Mouse (Mus musculus) layer of hippocampus, postnatal 10 days (tissue): ENCODE results near the gene Cd55. TPM values are rescaled to one million over a fixed set of nuclear protein-coding genes. Genes with fewer than 3 reads are reported as not detected.
"Not testable (repeated sequence)": the region's sequence is repeated elsewhere in the genome, so short reads cannot be mapped to it uniquely, and the experiment has no call there.

ENCODE experiments used
- DNase-seq, 2 experiments: peaks; one replicate each; pipeline ENCODE4 v3.0.0; 2021; ENCODE audit warnings: low spot score in 2 of 2
- long read RNA-seq: library from polyadenylated mRNA; stranded (forward); transcript quantifications from one replicate; pipeline ENCODE4 v2.0.0, GENCODE M21; 2023
- total RNA-seq, 2 experiments: library from RNA; stranded (reverse); gene quantifications; 2 replicates each; pipeline ENCODE4 v1.2.3; 2021

Gene Cd55
- 1 to 10 TPM; 8.6 to 9.7 TPM for total RNA-seq
- long read RNA-seq, partial matches to known transcripts, result 0 of 5 reads
- long read RNA-seq, other reads (novel, unspliced or antisense), result 3 of 5 reads

DNA sequence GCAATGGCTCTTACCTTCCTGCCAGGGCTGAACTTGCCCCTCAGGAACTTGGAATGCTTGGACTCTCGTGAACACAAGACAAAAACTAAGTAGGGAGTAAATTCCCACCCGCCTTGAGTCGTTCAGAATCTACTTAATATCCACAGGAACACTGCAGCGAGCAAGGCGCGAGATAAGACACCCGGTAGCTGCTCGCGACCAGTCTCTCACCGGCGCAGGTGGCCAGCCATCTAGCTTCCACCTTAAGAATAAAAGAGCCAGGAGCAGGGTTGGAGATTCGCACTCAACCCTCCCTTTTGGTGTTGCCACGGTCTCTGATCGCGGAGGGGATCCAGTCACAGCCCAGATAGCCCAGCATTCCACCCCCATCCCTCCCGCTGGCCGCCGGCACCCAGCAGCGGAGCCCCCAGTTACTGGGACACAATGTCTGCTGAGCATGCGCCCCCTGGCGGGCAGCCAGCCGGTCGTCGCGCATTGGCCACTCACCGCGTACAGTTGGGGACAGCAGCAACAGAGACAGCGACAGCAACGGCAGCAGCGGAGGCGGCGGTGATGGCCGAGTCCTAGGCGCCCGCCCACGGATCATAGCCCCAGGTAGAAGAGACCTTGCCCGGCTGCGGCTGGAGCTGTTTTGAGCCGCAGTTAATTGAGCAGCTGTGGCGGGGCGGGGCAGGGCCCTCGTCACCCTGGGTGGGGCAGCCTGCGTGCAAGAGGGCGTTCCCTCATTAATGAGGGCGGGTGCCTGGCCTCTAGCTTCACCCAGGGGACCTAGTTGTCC is at the start of gene Cd55:
Gene Cd55, minus strand, starts transcription at position 661 of the 778 bp plus-strand sequence.
- DNase-seq, result peak; percentile 88 to 91

DNA sequence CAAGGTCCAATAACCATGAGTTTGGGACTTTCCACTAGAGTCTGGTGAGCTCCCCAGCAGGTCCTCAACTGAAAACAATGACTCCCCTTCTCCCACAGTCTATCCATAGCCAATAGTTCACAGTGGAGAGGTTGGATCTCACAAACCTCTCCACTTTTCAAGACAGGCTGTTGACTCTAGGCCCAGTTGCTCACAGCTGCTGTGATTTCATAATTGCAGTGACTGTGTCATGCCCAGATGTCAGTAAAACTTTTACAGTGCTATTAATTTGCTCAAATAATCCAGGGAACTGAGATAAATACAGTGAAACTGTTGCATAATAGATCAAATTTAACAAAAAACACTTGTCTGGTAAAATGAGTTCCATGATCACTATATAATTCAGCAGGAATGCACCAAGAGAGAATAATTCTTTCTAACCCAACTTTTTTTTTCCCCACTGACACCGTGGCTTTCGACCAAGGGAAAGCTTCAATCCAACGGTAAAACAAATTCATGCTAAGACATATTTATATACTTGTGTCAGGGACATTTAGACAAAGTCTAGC is 49.4 kb upstream of the Cd55 start:
- no peak for DNase-seq

GRCm38 (mm10) chr1:130508957-130509350 is 46.4 kb upstream of the Cd55 start:
- DNase-seq, result no peak

- DNase-seq, result no peak
Observed at GRCm38 (mm10) chr1:130508030-130508956, 45.7 kb upstream of the Cd55 start.

- no peak for DNase-seq
Observed at GRCm38 (mm10) chr1:130507408-130507807, 44.9 kb upstream of the Cd55 start.

DNA sequence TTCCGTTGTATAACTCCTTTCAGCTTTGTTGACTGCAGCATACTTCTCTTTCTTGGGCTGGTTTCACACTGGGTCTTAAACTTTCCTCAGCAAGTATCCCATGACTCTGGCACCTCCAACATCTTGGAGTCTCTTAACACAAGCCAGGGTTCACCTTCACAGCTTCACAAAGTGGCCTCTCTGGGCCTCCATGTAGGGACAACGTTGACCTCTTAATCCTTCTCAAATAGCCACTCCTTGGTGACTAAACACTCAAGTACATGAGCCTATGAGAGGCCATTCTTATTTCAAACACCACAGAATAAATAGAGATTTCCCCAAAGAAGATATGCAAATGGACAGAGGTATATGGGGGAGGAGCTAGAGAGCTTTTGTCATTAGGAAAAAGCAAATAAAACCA is 37.4 kb upstream of the Cd55 start:
- DNase-seq, result no peak

GRCm38 (mm10) chr1:130498331-130498730 is 35.8 kb upstream of the Cd55 start:
- DNase-seq, result no peak

DNA sequence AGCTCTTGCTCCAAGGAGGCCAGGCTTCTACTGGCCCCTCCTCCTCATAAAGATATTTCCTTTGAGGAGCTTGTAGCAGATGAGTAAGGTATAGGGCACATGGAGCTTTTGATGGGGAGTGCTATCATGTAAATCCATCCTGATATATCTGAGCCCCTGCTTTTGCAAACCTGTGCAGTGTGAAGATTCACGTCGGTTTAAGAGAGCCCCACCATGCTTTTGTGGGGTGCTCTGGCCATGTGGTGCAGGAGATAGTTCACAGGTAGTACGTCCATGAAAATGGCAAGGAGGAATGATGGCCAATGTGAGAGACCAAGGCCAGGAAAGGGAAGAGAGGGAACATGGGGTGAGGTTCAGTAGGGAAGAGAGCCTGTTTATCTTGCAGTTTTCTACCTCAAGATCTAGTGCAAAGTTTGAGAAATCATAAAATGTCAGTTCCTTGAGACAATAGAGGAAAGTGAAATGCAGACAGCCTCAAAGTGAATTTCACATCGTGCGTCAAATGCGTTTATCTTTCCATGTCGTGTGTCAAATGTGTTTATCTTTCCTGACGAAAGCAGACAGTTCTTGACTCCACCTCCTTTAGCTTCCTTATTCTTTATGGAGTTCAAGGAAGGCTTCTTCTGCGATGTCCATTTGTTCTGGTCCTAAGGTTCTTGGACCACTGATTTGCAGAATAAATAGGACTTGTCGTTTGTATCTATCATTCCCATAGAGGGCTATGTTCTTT is 24.4 kb upstream of the Cd55 start:
- no peak for DNase-seq

- no peak for DNase-seq
Observed at GRCm38 (mm10) chr1:130485828-130486620, 23.5 kb upstream of the Cd55 start.

GRCm38 (mm10) chr1:130485376-130485775 is 22.8 kb upstream of the Cd55 start:
- no peak for DNase-seq

DNA sequence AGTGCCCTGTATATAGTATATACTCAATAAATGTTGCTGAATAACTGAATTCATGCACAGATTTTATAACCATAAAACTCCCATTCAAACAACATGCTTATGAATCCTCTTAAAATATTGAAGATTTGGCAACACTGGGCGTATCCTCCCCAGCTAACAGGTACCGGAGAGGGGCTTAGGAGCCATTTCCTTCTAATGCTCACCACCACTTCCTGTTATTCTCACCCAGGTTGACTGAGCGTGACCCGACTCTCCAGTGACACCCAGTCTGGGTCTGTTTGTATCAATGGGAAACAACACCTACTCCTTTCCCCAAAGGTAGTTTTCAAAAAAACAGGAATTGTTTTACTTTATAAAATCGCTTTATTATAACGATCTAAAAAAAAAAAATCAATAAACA is 12.4 kb upstream of the Cd55 start:
- no peak for DNase-seq

GRCm38 (mm10) chr1:130474226-130474625 is 11.7 kb upstream of the Cd55 start:
- no peak for DNase-seq

DNA sequence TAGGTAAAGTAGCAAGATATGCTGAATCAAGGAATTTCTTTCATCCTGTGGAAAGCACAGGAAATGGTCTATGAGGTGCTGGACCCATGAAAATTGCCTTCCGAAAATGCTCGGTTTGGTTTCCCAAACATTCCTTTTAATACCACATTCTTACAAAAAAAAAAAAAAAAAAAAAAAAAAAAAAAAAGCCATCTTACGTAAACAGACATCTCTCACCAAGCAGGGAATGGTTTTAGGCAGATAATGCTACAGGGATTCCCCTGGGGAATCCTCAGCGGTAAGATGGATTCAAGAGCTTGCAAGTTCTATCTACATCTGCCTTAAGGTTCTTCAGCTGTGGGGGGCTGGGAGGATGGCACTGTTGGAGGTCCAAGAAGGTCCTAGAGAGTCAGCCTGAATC is 7.5 kb upstream of the Cd55 start:
- DNase-seq, result no peak

DNA sequence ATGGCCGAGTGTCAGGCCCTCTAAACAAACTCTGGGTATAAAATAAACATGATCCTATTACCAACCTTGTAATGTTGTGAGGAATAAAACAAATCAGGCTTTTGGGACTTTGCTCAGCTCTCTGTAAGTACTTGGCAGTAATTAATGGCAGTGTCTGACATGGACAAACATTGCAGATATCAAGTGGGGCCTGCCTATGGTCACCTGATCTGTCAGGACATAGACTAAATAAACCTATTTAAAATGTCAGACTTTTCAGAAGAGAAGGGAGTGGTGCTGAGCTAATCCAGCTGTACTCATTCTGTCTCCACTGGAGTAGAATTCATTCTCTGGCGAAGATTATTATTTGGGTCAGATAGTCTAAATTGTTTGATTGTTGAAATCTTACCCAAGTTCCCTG is 4.9 kb upstream of the Cd55 start:
- DNase-seq, result no peak

- DNase-seq, result no peak
Observed at GRCm38 (mm10) chr1:130464173-130464572, 1.6 kb upstream of the Cd55 start.

DNA sequence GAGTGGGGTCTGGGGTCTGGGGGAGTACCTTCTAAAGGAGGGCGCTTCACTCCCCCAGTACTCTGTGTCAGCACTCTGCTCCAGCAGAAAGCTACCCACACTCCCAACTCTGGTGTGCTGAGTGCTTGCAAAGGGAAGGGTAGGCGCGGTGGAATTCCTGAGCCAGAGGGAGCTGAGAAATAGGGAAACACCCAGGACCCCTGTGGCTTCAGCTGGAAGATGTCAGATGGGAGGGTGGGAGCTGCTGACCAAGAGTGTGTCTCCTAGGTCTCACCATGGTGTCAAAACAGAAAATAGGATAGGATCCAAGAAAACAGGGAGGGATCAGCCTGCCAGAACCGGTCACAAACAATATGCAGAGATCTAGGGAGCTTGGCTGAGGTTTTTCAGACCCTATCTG is 323 bp upstream of the Cd55 start:
- no peak for DNase-seq

DNA sequence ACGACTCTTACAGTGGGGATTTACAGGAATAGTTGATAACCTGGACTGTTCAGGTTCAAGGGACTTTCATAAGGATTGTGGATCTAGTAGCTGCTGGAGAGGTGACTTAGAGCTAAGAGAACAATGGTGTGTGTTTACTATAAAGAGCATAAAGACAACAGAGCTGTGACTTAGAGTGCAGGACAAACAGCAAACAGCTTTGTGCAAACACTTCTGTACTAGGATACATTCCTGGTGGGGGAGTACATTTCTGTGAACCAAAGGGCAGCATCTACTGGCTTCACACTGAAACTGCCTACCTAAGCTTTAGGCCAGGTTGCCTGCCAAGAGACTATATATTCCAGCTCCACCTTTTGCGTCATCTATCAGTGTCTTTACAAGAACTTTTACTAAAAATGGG is 7.4 kb downstream of the Cd55 start:
- DNase-seq, result no peak

- not testable (repeated sequence) for DNase-seq
Observed at GRCm38 (mm10) chr1:130442930-130443329, 19.6 kb downstream of the Cd55 start.

DNA sequence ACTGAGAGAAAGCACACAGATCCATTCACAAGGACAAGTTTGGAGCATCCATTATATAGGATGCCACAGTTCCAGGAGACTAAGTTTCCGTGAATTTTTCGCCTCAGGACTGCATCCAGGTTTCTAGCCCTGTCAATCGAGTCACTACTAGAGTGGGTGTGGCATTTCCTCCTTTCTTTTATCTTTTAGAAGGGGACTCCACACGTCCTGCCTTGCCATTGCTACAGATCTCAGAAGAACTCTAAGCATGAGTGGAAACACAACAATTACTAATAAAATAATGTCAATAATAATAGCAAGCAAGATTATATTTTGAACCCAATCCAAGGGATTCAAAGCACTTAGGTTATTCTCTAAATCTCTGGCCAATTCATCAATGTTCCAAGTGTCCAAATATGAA is 31.6 kb downstream of the Cd55 start:
- no peak for DNase-seq

DNA sequence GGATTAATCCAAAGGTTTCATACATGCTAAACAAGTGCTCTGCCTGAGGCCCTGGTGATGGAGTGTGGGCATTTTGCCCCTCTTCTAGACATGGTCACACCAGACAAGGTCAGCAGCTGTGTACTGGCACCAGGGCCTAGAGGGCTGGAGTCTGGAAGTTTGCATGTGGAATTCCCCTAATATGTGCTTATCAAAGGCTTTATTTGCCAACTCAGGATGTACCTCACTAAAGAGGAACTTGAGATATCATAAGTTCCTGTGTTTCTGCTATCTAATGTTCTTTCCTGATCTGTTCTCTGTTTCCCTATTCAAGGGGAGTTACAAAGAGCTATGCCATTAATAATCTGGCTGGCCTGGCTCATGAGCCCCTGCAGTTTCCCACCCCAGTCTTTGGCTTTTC is 33.9 kb downstream of the Cd55 start:
- not testable (repeated sequence) for DNase-seq
